Mouse (Mus musculus) urinary bladder, adult 18-20 months (tissue): Measurements from ENCODE around the gene Ltbp1.

ENCODE experiments used
- DNase-seq, 2 experiments: peaks; one replicate each; pipeline ENCODE4 v3.0.0; 2022; ENCODE audit warnings: low spot score in 2 of 2, mixed read lengths in 2 of 2

Gene Ltbp1

GRCm38 (mm10) chr17:75353323-75353722 lies 348.0 kb downstream of the Ltbp1 start:
- no peak for DNase-seq

- no peak for DNase-seq
These were observed 350.1 kb downstream of the Ltbp1 start for GRCm38 (mm10) chr17:75355431-75355830.

- DNase-seq = no peak
These were observed 354.7 kb downstream of the Ltbp1 start for GRCm38 (mm10) chr17:75360111-75360510.

- DNase-seq = no peak
These were observed 361.0 kb downstream of the Ltbp1 start for GRCm38 (mm10) chr17:75366332-75366731.

GRCm38 (mm10) chr17:75367486-75368155 lies 362.3 kb downstream of the Ltbp1 start:
- DNase-seq = no peak

GRCm38 (mm10) chr17:75368580-75368979 lies 363.2 kb downstream of the Ltbp1 start:
- no peak for DNase-seq

- peak; percentile 39 to 47 for DNase-seq
These were observed 364.0 kb downstream of the Ltbp1 start for GRCm38 (mm10) chr17:75369351-75369750.

- no peak for DNase-seq
These were observed 364.8 kb downstream of the Ltbp1 start for GRCm38 (mm10) chr17:75370120-75370519.

GRCm38 (mm10) chr17:75371650-75372049 lies 366.3 kb downstream of the Ltbp1 start:
- DNase-seq = no peak

GRCm38 (mm10) chr17:75372371-75372770 lies 367.0 kb downstream of the Ltbp1 start:
- DNase-seq = peak in 1 of 2 experiments; percentile 46

- DNase-seq = no peak
These were observed 369.1 kb downstream of the Ltbp1 start for GRCm38 (mm10) chr17:75374287-75375024.

- DNase-seq = no peak
These were observed 373.0 kb downstream of the Ltbp1 start for GRCm38 (mm10) chr17:75378256-75378871.

GRCm38 (mm10) chr17:75380167-75380566 lies 374.8 kb downstream of the Ltbp1 start:
- no peak for DNase-seq

- DNase-seq = no peak
These were observed 383.0 kb downstream of the Ltbp1 start for GRCm38 (mm10) chr17:75388402-75388801.

GRCm38 (mm10) chr17:75390142-75390541 lies 384.8 kb downstream of the Ltbp1 start:
- no peak for DNase-seq

- no peak for DNase-seq
These were observed 386.2 kb downstream of the Ltbp1 start for GRCm38 (mm10) chr17:75391429-75392192.

- DNase-seq = no peak
These were observed 401.0 kb downstream of the Ltbp1 start for GRCm38 (mm10) chr17:75406405-75406804.

- DNase-seq = no peak
These were observed 411.5 kb downstream of the Ltbp1 start for GRCm38 (mm10) chr17:75416861-75417260.

- no peak for DNase-seq
These were observed 428.8 kb downstream of the Ltbp1 start for GRCm38 (mm10) chr17:75434152-75434551.

- no peak for DNase-seq
These were observed 429.5 kb downstream of the Ltbp1 start for GRCm38 (mm10) chr17:75434871-75435270.

- DNase-seq = no peak
These were observed 430.2 kb downstream of the Ltbp1 start, which contains the start of gene Rasgrp3 for GRCm38 (mm10) chr17:75435599-75435998. Rasgrp3 (plus strand) TSS chr17:75435896.

- no peak for DNase-seq
These were observed 430.7 kb downstream of the Ltbp1 start for GRCm38 (mm10) chr17:75436095-75436494.
